Mouse (Mus musculus): Measurements from ENCODE around the gene Rbm47.
"Not testable (repeated sequence)": the region's sequence is repeated elsewhere in the genome, so short reads cannot be mapped to it uniquely, and the experiment has no call there.

Gene Rbm47

GRCm38 (mm10) chr5:66173018-66173417 is at the start of gene Rbm47:
TSS of gene Rbm47 (minus strand) at chr5:66173118.
- no peak for DNase-seq (ENCODE audit: low spot score in 2 of 2)

- DNase-seq (ENCODE audit: low spot score in 2 of 2): no peak
Observed at GRCm38 (mm10) chr5:66220620-66221019, 47.7 kb upstream of the Rbm47 start.

GRCm38 (mm10) chr5:66219692-66220091 is 46.8 kb upstream of the Rbm47 start:
- no peak for DNase-seq (ENCODE audit: low spot score in 2 of 2)

GRCm38 (mm10) chr5:66215569-66216277 is 42.8 kb upstream of the Rbm47 start:
- no peak for DNase-seq (ENCODE audit: low spot score in 2 of 2)

GRCm38 (mm10) chr5:66214395-66214935 is 41.5 kb upstream of the Rbm47 start:
- DNase-seq (ENCODE audit: low spot score in 2 of 2): no peak

- DNase-seq (ENCODE audit: low spot score in 2 of 2): no peak
Observed at GRCm38 (mm10) chr5:66209532-66210176, 36.7 kb upstream of the Rbm47 start.

GRCm38 (mm10) chr5:66204966-66205365 is 32.0 kb upstream of the Rbm47 start:
- DNase-seq (ENCODE audit: low spot score in 2 of 2): no peak

- DNase-seq (ENCODE audit: low spot score in 2 of 2): no peak
Observed at GRCm38 (mm10) chr5:66203424-66203823, 30.5 kb upstream of the Rbm47 start.

- peak; percentile 65 to 71 for DNase-seq (ENCODE audit: low spot score in 2 of 2)
Observed at GRCm38 (mm10) chr5:66200044-66200443, 27.1 kb upstream of the Rbm47 start.

GRCm38 (mm10) chr5:66195323-66195722 is 22.4 kb upstream of the Rbm47 start:
- DNase-seq (ENCODE audit: low spot score in 2 of 2): peak in 1 of 2 experiments; percentile 25

- DNase-seq (ENCODE audit: low spot score in 2 of 2): no peak
Observed at GRCm38 (mm10) chr5:66193218-66193846, 20.4 kb upstream of the Rbm47 start.

- DNase-seq (ENCODE audit: low spot score in 2 of 2): no peak
Observed at GRCm38 (mm10) chr5:66191185-66191503, 18.2 kb upstream of the Rbm47 start.

GRCm38 (mm10) chr5:66190481-66191184 is 17.7 kb upstream of the Rbm47 start:
- no peak for DNase-seq (ENCODE audit: low spot score in 2 of 2)

- not testable (repeated sequence) for DNase-seq (ENCODE audit: low spot score in 2 of 2)
Observed at GRCm38 (mm10) chr5:66188591-66188990, 15.7 kb upstream of the Rbm47 start.

GRCm38 (mm10) chr5:66182156-66182555 is 9.2 kb upstream of the Rbm47 start:
- DNase-seq (ENCODE audit: low spot score in 2 of 2): no peak

GRCm38 (mm10) chr5:66174160-66174837 is 1.4 kb upstream of the Rbm47 start:
- DNase-seq (ENCODE audit: low spot score in 2 of 2): no peak

- DNase-seq (ENCODE audit: low spot score in 2 of 2): no peak
Observed at GRCm38 (mm10) chr5:66170591-66170990, 2.3 kb downstream of the Rbm47 start.

GRCm38 (mm10) chr5:66169099-66169485 is 3.8 kb downstream of the Rbm47 start:
- DNase-seq (ENCODE audit: low spot score in 2 of 2): no peak

GRCm38 (mm10) chr5:66168462-66169098 is 4.3 kb downstream of the Rbm47 start:
- DNase-seq (ENCODE audit: low spot score in 2 of 2): no peak

- DNase-seq (ENCODE audit: low spot score in 2 of 2): no peak
Observed at GRCm38 (mm10) chr5:66166931-66167330, 6.0 kb downstream of the Rbm47 start.

GRCm38 (mm10) chr5:66166193-66166629 is 6.7 kb downstream of the Rbm47 start:
- DNase-seq (ENCODE audit: low spot score in 2 of 2): no peak
